Mouse (Mus musculus) monocyte, adult 5-6 weeks (primary cell): ENCODE data around the gene Eef2. TPM values are rescaled to one million over a fixed set of nuclear protein-coding genes. Genes with fewer than 3 reads are reported as not detected.
"Not testable (repeated sequence)": the region's sequence is repeated elsewhere in the genome, so short reads cannot be mapped to it uniquely, and the experiment has no call there.

Experiments used
- ATAC-seq: fragments of 153-309, 156-312 bp; replicated peaks from 2 replicates; pipeline ENCODE4 v1.8.0; 2017; ENCODE audit warnings: mild to moderate bottlenecking; ENCODE audit not compliant: low TSS enrichment, insufficient number of reproducible peaks, severe bottlenecking, poor library complexity, low FRiP score
- total RNA-seq: library from RNA; stranded (forward); fragments of 200-1000, 200-491, 200-594 nt; gene quantifications from 3 replicates; pipeline ENCODE4 v1.2.3, GENCODE M21; 2017

Gene Eef2
- total RNA-seq, 1 experiment from 2014 or later, result 1,029 TPM

- ATAC-seq, result no peak
Measured at GRCm38 (mm10) chr10:81144667-81145066, 31.8 kb upstream of the Eef2 start.

- no peak for ATAC-seq
Measured at GRCm38 (mm10) chr10:81145307-81145706, 31.1 kb upstream of the Eef2 start.

GRCm38 (mm10) chr10:81145778-81146177 lies 30.7 kb upstream of the Eef2 start:
- ATAC-seq, result no peak

- no peak for ATAC-seq
Measured at GRCm38 (mm10) chr10:81146296-81146695, 30.1 kb upstream of the Eef2 start.

GRCm38 (mm10) chr10:81151261-81151660 lies 25.2 kb upstream of the Eef2 start:
- no peak for ATAC-seq

GRCm38 (mm10) chr10:81152609-81153008 lies 23.8 kb upstream of the Eef2 start:
- ATAC-seq, result no peak

- ATAC-seq, result no peak
Measured at GRCm38 (mm10) chr10:81154313-81154712, 22.1 kb upstream of the Eef2 start.

GRCm38 (mm10) chr10:81154736-81155135 lies 21.7 kb upstream of the Eef2 start:
- ATAC-seq, result no peak

GRCm38 (mm10) chr10:81161602-81162317 lies 14.7 kb upstream of the Eef2 start:
- ATAC-seq, result peak; percentile 16; the same call in 1 of the 2 replicates

- ATAC-seq, result no peak
Measured at GRCm38 (mm10) chr10:81162318-81162652, 14.1 kb upstream of the Eef2 start.

GRCm38 (mm10) chr10:81165118-81165517 lies 11.3 kb upstream of the Eef2 start:
- no peak for ATAC-seq

GRCm38 (mm10) chr10:81167200-81168086 lies 9.0 kb upstream of the Eef2 start, which contains the start of gene Pias4:
Gene Pias4 (minus strand): TSS chr10:81167923.
- ATAC-seq, result peak; percentile 89

GRCm38 (mm10) chr10:81168087-81168431 lies 8.4 kb upstream of the Eef2 start:
- ATAC-seq, result peak; percentile 4; the same call in 1 of the 2 replicates

GRCm38 (mm10) chr10:81168521-81169244 lies 7.7 kb upstream of the Eef2 start:
- peak; percentile 36 for ATAC-seq

GRCm38 (mm10) chr10:81169411-81169900 lies 7.0 kb upstream of the Eef2 start:
- not testable (repeated sequence) for ATAC-seq

GRCm38 (mm10) chr10:81173132-81173531 lies 3.3 kb upstream of the Eef2 start:
- 0 out of 2 replicates have a peak, but pooled peaks have one; percentile 20 for ATAC-seq

GRCm38 (mm10) chr10:81174617-81175344 lies 1.6 kb upstream of the Eef2 start:
- ATAC-seq, result peak; percentile 57

GRCm38 (mm10) chr10:81175345-81175701 lies 1.1 kb upstream of the Eef2 start:
- ATAC-seq, result not testable (repeated sequence)
